Mouse (Mus musculus): ENCODE measurements around the gene Slc7a7. TPM values are rescaled to one million over a fixed set of nuclear protein-coding genes. Genes with fewer than 3 reads are reported as not detected.
"Not testable (repeated sequence)": the region's sequence is repeated elsewhere in the genome, so short reads cannot be mapped to it uniquely, and the experiment has no call there.

Slc7a7 gene
- total RNA-seq, 2 experiments from 2014 or later, result 3.1 to 5.5 TPM

GRCm38 (mm10) chr14:54375916-54376315, 41.7 kb downstream of the Slc7a7 start:
- DNase-seq, result no peak

GRCm38 (mm10) chr14:54372923-54373322, 44.7 kb downstream of the Slc7a7 start:
- no peak for DNase-seq

GRCm38 (mm10) chr14:54371460-54371859, 46.1 kb downstream of the Slc7a7 start:
- DNase-seq, result no peak

- DNase-seq, result no peak
Observed at GRCm38 (mm10) chr14:54370595-54370994, 47.0 kb downstream of the Slc7a7 start.

- DNase-seq, result no peak
Observed at GRCm38 (mm10) chr14:54369372-54369771, 48.2 kb downstream of the Slc7a7 start.

- no peak for DNase-seq
Observed at GRCm38 (mm10) chr14:54367429-54368060, 50.0 kb downstream of the Slc7a7 start.

- no peak for DNase-seq
Observed at GRCm38 (mm10) chr14:54366581-54366980, 51.0 kb downstream of the Slc7a7 start.

GRCm38 (mm10) chr14:54365026-54365645, 52.4 kb downstream of the Slc7a7 start:
- DNase-seq, result no peak

- DNase-seq, result no peak
Observed at GRCm38 (mm10) chr14:54363156-54363555, 54.4 kb downstream of the Slc7a7 start.

- peak; percentile 98 for DNase-seq
Observed at GRCm38 (mm10) chr14:54360577-54361340, 56.8 kb downstream of the Slc7a7 start, which contains the start of gene Oxa1l. Gene Oxa1l, plus strand, starts transcription at chr14:54360834.

GRCm38 (mm10) chr14:54354406-54354805, 63.2 kb downstream of the Slc7a7 start:
- DNase-seq, result no peak

- DNase-seq, result no peak
Observed at GRCm38 (mm10) chr14:54352314-54352713, 65.3 kb downstream of the Slc7a7 start.

GRCm38 (mm10) chr14:54350773-54351541, 66.6 kb downstream of the Slc7a7 start:
- DNase-seq, result not testable (repeated sequence)

GRCm38 (mm10) chr14:54341807-54342206, 75.8 kb downstream of the Slc7a7 start:
- not testable (repeated sequence) for DNase-seq

GRCm38 (mm10) chr14:54340836-54341235, 76.7 kb downstream of the Slc7a7 start:
- DNase-seq, result no peak

GRCm38 (mm10) chr14:54333452-54334189, 84.0 kb downstream of the Slc7a7 start:
- DNase-seq, result no peak

- DNase-seq, result no peak
Observed at GRCm38 (mm10) chr14:54332176-54333074, 85.2 kb downstream of the Slc7a7 start.

GRCm38 (mm10) chr14:54331178-54331577, 86.4 kb downstream of the Slc7a7 start:
- no peak for DNase-seq

GRCm38 (mm10) chr14:54329201-54329600, 88.4 kb downstream of the Slc7a7 start:
- DNase-seq, result no peak

GRCm38 (mm10) chr14:54328548-54328947, 89.0 kb downstream of the Slc7a7 start:
- no peak for DNase-seq

GRCm38 (mm10) chr14:54324486-54324885, 93.1 kb downstream of the Slc7a7 start:
- no peak for DNase-seq

Measured in gastrocnemius, postnatal 10 days (tissue).